Mouse (Mus musculus) kidney, embryonic 14.5 days (tissue): ENCODE measurements at regions not wholly inside any gene's neighbourhood (a gene's known extent, or its start where the extent isn't known, plus 50 kb on each side); places are given as distances from the start of the nearest gene placed in this dataset.

Source experiments
- ATAC-seq: fragments of 200-750 bp; cut with Nextera tagmentation; 2 replicates; pipeline ENCODE4 v1.8.0; 2017; ENCODE audit warnings: moderate number of reproducible peaks, mild to moderate bottlenecking, moderate TSS enrichment, moderate library complexity; ENCODE audit not compliant: low FRiP score, low TSS enrichment
- H3K27ac ChIP-seq: fragments of 300-500 bp; sonication (generic); 2 replicates; pipeline ENCODE4 v1.5.1; 2014; ENCODE audit warnings: low read depth, mild to moderate bottlenecking, low read length, moderate library complexity, mixed read lengths
- H3K27me3 ChIP-seq: fragments of 300-500 bp; sonication (generic); 2 replicates; pipeline ENCODE4 v1.6.1; 2014; ENCODE audit warnings: mild to moderate bottlenecking, low read length; ENCODE audit not compliant: control insufficient read depth, insufficient read depth
- H3K36me3 ChIP-seq: fragments of 300-500 bp; sonication (generic); 2 replicates; pipeline ENCODE4 v1.6.1; 2014; ENCODE audit warnings: low read length, mixed read lengths; ENCODE audit not compliant: control insufficient read depth, insufficient read depth
- H3K4me1 ChIP-seq: fragments of 300-500 bp; sonication (generic); 2 replicates; pipeline ENCODE4 v1.6.1; 2014; ENCODE audit warnings: low read length, mixed read lengths; ENCODE audit not compliant: control insufficient read depth, insufficient read depth
- H3K4me2 ChIP-seq: fragments of 300-500 bp; sonication (generic); replicated peaks from 2 replicates; pipeline ENCODE4 v1.6.1; 2014; ENCODE audit warnings: low read depth, mild to moderate bottlenecking, low read length
- H3K4me3 ChIP-seq: fragments of 300-500 bp; sonication (generic); 2 replicates; pipeline ENCODE4 v1.5.1; 2014; ENCODE audit warnings: mild to moderate bottlenecking, low read length
- H3K9ac ChIP-seq: fragments of 300-500 bp; sonication (generic); 2 replicates; pipeline ENCODE4 v1.6.1; 2014; ENCODE audit warnings: low read depth, mild to moderate bottlenecking, low read length, moderate library complexity
- H3K9me3 ChIP-seq: fragments of 300-500 bp; sonication (generic); 2 replicates; pipeline ENCODE4 v1.6.1; 2016; ENCODE audit warnings: low read length; ENCODE audit not compliant: control insufficient read depth
- WGBS: fragments of 180-500 bp; shearing (Covaris S2); extraction: QIAGEN DNeasy Blood & Tissue Kit; methylation state at CpG from one replicate; pipeline ENCODE4 v1.1.7; 2014; 5-methylcytosine and 5-hydroxymethylcytosine counted together

GRCm38 (mm10) chr8:87260305-87260704 lies 212.1 kb downstream of the Cbln1 start:
- no peaks in the 10 kb centered on the region for H3K36me3 ChIP-seq
- no peak overlapping the region for H3K4me3 ChIP-seq
- H3K4me2 ChIP-seq, result no peak overlapping the region
- ATAC-seq, result no peak
- H3K27me3 ChIP-seq, result no peaks in the 10 kb centered on the region
- no peaks in the 10 kb centered on the region for H3K4me1 ChIP-seq
- H3K9ac ChIP-seq, result no peak overlapping the region
- WGBS, result 90% methylated on average over 2 of the region's 2 CpGs
- H3K27ac ChIP-seq, result no peak overlapping the region
- H3K9me3 ChIP-seq, result no peaks in the 10 kb centered on the region

GRCm38 (mm10) chr8:87242681-87243080 lies 229.7 kb downstream of the Cbln1 start:
- Histone ChIP-seq H3K4me1 (no peaks in the 10 kb centered on the region), H3K27ac (no peak overlapping the region), H3K4me3 (no peak overlapping the region), H3K27me3 (no peaks in the 10 kb centered on the region), H3K9ac (no peak overlapping the region), H3K4me2 (no peak overlapping the region), H3K9me3 (no peaks in the 10 kb centered on the region), H3K36me3 (no peaks in the 10 kb centered on the region)
- 78% methylated on average over 2 of the region's 2 CpGs for WGBS
- ATAC-seq, result no peak

GRCm38 (mm10) chr8:87237181-87237580 lies 235.2 kb downstream of the Cbln1 start:
- ATAC-seq, result no peak
- no peaks in the 10 kb centered on the region for H3K36me3 ChIP-seq
- no peak overlapping the region for H3K27ac ChIP-seq
- 76% methylated on average over 6 of the region's 7 CpGs for WGBS
- no peaks in the 10 kb centered on the region for H3K9me3 ChIP-seq
- no peak overlapping the region for H3K4me2 ChIP-seq
- peaks cover 10% of the 10 kb centered on the region; the same call in 1 of the 2 replicates for H3K4me1 ChIP-seq
- H3K27me3 ChIP-seq, result no peaks in the 10 kb centered on the region
- no peak overlapping the region for H3K9ac ChIP-seq
- no peak overlapping the region for H3K4me3 ChIP-seq

DNA sequence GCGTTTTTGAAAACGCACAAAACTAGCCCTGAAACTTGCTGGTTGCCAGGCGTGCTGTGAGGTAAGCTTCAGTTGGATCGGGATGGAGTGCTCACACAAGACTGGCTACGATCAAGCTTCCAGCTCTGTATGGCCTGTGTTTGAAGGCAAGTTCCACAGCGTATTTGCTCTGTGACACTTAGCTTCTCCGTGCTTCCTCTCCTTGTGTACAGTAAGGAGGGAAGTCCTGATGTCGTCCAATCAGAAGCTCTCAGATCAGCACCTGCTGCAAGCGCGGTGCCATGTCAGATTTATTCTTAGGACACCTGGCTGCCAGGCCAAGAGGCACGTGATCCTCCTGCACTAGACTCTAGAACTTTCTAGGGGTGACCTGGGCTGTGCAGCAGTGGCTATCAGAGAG lies 236.0 kb downstream of the Cbln1 start:
- H3K4me3 ChIP-seq, result no peak overlapping the region
- peaks cover 10% of the 10 kb centered on the region; the same call in 1 of the 2 replicates for H3K4me1 ChIP-seq
- no peaks in the 10 kb centered on the region for H3K36me3 ChIP-seq
- no peaks in the 10 kb centered on the region for H3K27me3 ChIP-seq
- H3K9ac ChIP-seq, result no peak overlapping the region
- no peaks in the 10 kb centered on the region for H3K9me3 ChIP-seq
- no peak overlapping the region for H3K27ac ChIP-seq
- H3K4me2 ChIP-seq, result no peak overlapping the region
- WGBS, result 83% methylated on average over 11 of the region's 11 CpGs
- ATAC-seq, result no peak

- H3K4me2 ChIP-seq, result peak overlapping the region; percentile 39
- ATAC-seq, result 0 out of 2 replicates have a peak, but pooled peaks have one; percentile 58
- H3K27me3 ChIP-seq, result no peaks in the 10 kb centered on the region
- H3K9me3 ChIP-seq, result no peaks in the 10 kb centered on the region
- no peaks in the 10 kb centered on the region for H3K36me3 ChIP-seq
- H3K27ac ChIP-seq, result no peak overlapping the region
- peak overlapping the region; percentile 11; the same call in 1 of the 2 replicates for H3K4me3 ChIP-seq
- H3K9ac ChIP-seq, result no peak overlapping the region; the same call in 1 of the 2 replicates
- peaks cover 10% of the 10 kb centered on the region; the same call in 1 of the 2 replicates for H3K4me1 ChIP-seq
- 29% methylated on average over 18 of the region's 18 CpGs for WGBS
Observed at GRCm38 (mm10) chr8:87235341-87236075, 236.9 kb downstream of the Cbln1 start.

- Histone ChIP-seq H3K4me3 (no peak overlapping the region), H3K36me3 (no peaks in the 10 kb centered on the region), H3K4me1 (peaks cover 10% of the 10 kb centered on the region; the same call in 1 of the 2 replicates), H3K27ac (no peak overlapping the region), H3K9me3 (no peaks in the 10 kb centered on the region), H3K9ac (no peak overlapping the region), H3K27me3 (no peaks in the 10 kb centered on the region), H3K4me2 (no peak overlapping the region)
- 0 out of 2 replicates have a peak, but pooled peaks have one; percentile 16 for ATAC-seq
- 78% methylated on average over 5 of the region's 5 CpGs for WGBS
Observed at GRCm38 (mm10) chr8:87234336-87234735, 238.1 kb downstream of the Cbln1 start.

- Histone ChIP-seq H3K4me1 (peaks cover 10% of the 10 kb centered on the region; the same call in 1 of the 2 replicates), H3K9me3 (no peaks in the 10 kb centered on the region), H3K4me3 (no peak overlapping the region), H3K9ac (no peak overlapping the region), H3K27ac (no peak overlapping the region), H3K27me3 (no peaks in the 10 kb centered on the region), H3K36me3 (no peaks in the 10 kb centered on the region), H3K4me2 (peak overlapping the region; percentile 22; the same call in 1 of the 2 replicates)
- peak; percentile 78 for ATAC-seq
- WGBS, result 26% methylated on average over 10 of the region's 10 CpGs
Observed at GRCm38 (mm10) chr8:87233805-87234331, 238.5 kb downstream of the Cbln1 start.

DNA sequence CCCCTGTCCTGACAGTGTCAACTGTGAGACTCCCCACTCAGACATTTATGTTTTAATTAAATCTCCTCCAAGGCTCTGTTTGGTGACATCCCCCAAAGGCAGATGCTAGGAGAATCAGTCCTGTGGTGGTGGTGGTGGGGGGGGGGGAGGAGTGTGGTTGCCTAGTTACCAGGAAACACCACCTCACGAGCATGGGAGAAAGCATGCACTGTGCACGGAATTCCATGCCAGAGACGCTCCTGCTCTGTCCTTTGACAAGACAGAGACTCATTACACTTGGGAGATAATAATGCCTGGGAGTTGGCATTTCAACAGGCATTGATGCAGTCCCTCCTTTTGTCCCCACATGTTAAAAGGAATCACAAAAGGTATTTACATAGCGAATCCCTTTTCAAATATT lies 240.6 kb downstream of the Cbln1 start:
- no peak for ATAC-seq
- no peaks in the 10 kb centered on the region for H3K36me3 ChIP-seq
- H3K9ac ChIP-seq, result no peak overlapping the region
- H3K4me2 ChIP-seq, result no peak overlapping the region
- H3K27me3 ChIP-seq, result no peaks in the 10 kb centered on the region
- H3K9me3 ChIP-seq, result no peaks in the 10 kb centered on the region
- no peak overlapping the region for H3K27ac ChIP-seq
- H3K4me1 ChIP-seq, result peaks cover 10% of the 10 kb centered on the region; the same call in 1 of the 2 replicates
- WGBS, result 60% methylated on average over 4 of the region's 4 CpGs
- no peak overlapping the region for H3K4me3 ChIP-seq

DNA sequence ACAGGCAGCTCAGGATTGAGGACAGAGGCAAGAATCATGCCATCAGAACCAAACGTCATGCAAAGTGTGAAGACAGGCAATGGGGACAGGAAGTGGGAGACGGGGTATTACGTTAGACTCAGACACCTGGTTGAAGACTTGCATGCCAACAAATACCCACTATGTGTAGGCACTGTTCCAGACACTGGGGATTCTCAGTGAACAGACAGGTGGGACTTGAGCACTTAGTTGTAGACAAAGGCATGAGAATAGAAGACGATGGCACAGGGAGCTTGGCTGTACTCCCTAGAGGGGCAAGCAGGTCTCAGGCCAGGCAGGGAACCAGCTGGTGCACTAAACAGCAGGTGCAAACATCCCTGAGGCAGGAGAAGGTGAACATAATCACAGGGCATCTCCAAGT lies 242.3 kb downstream of the Cbln1 start:
- H3K27me3 ChIP-seq, result no peaks in the 10 kb centered on the region
- H3K9me3 ChIP-seq, result no peaks in the 10 kb centered on the region
- H3K36me3 ChIP-seq, result no peaks in the 10 kb centered on the region
- H3K9ac ChIP-seq, result no peak overlapping the region
- H3K4me1 ChIP-seq, result no peaks in the 10 kb centered on the region; the same call in 1 of the 2 replicates
- no peak overlapping the region for H3K4me3 ChIP-seq
- 87% methylated on average over 4 of the region's 4 CpGs for WGBS
- no peak overlapping the region for H3K4me2 ChIP-seq
- ATAC-seq, result no peak
- no peak overlapping the region for H3K27ac ChIP-seq
